Mouse (Mus musculus): ENCODE data around the gene Prokr2. TPM values are rescaled to one million over a fixed set of nuclear protein-coding genes. Genes with fewer than 3 reads are reported as not detected.
"Not testable (repeated sequence)": the region's sequence is repeated elsewhere in the genome, so short reads cannot be mapped to it uniquely, and the experiment has no call there.

Gene Prokr2
- polyA plus RNA-seq, 1 experiment from 2014 or later, result 1.6 TPM

- Histone ChIP-seq H3K4me3 (replicated peaks) (no peak overlapping the region), H3K27ac (replicated peaks) (no peak overlapping the region), H3K4me2 (replicated peaks) (no peak overlapping the region), H3K27me3 (no peaks in the 10 kb centered on the region), H3K9ac (no peak overlapping the region), H3K4me1 (no peaks in the 10 kb centered on the region), H3K36me3 (no peaks in the 10 kb centered on the region), H3K9me3 (replicated peaks) (no peaks in the 10 kb centered on the region)
- WGBS, result 68% methylated on average over 2 of the region's 2 CpGs
- no peak for ATAC-seq (ENCODE audit: insufficient number of reproducible peaks, low FRiP score, low TSS enrichment, low read depth)
These were observed 48.0 kb downstream of the Prokr2 start for GRCm38 (mm10) chr2:132337202-132337601.

DNA sequence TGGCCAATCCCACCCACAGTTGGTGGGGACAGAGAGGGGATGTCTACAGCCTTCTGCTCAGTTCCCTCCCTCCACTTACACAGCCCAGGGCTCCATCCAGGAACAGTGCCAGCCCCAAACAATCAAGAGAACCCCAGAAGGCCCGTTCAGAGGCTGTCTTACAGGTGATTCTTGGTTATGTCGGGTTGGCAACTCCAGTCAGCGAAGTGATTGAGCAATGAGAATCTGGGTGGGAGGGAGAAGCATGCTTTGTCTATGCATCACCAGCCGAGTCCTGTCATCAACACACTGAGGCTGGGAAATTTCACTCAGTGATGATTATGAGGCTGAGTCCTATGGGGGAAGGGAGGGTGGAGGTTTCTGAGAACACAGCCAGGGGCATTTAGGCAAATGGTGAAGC is 61.7 kb downstream of the Prokr2 start:
- WGBS, result 43% methylated on average over 4 of the region's 4 CpGs
- no peak overlapping the region for H3K9ac ChIP-seq
- H3K36me3 ChIP-seq, result no peaks in the 10 kb centered on the region
- H3K4me3 ChIP-seq (replicated peaks), result no peak overlapping the region
- no peak overlapping the region for H3K27ac ChIP-seq (replicated peaks)
- H3K27me3 ChIP-seq, result no peaks in the 10 kb centered on the region
- H3K9me3 ChIP-seq (replicated peaks), result no peaks in the 10 kb centered on the region
- no peak for ATAC-seq (ENCODE audit: insufficient number of reproducible peaks, low FRiP score, low TSS enrichment, low read depth)
- H3K4me1 ChIP-seq, result no peaks in the 10 kb centered on the region
- H3K4me2 ChIP-seq (replicated peaks), result no peak overlapping the region

- no peaks in the 10 kb centered on the region for H3K27me3 ChIP-seq
- WGBS, result 63% methylated on average over 5 of the region's 5 CpGs
- no peak overlapping the region for H3K9ac ChIP-seq
These were observed 64.7 kb downstream of the Prokr2 start for GRCm38 (mm10) chr2:132320516-132320915.

DNA sequence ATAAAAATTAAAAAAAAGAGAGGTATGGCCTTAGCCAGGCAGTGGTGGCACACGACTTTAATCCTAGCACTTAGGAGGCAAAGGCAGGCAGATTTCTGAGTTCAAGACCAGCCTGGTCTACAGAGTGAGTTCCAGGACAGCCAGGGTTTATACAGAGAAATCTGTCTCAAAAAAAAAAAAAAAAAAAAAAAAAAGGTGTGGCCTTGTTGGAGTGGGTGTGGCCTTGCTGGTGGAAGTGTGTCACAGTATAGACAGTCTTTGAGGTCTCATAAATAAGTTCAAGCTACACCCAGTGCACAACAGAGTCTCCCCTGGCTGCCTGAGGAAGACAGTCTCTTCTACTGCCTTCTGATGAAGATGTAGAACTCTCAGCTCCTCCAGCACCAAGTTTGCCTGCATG is 68.1 kb downstream of the Prokr2 start:
- 76% methylated on average over 1 of the region's 1 CpGs for WGBS
- H3K27ac ChIP-seq (replicated peaks), result no peak overlapping the region
- no peak for ATAC-seq (ENCODE audit: insufficient number of reproducible peaks, low FRiP score, low TSS enrichment, low read depth)

More at GRCm38 (mm10) chr2:132320516-132320915, 64.7 kb downstream of the Prokr2 start:
- H3K4me3 ChIP-seq (replicated peaks), result no peak overlapping the region
- H3K36me3 ChIP-seq, result no peaks in the 10 kb centered on the region
- ATAC-seq (ENCODE audit: insufficient number of reproducible peaks, low FRiP score, low TSS enrichment, low read depth), result no peak
- no peak overlapping the region for H3K27ac ChIP-seq (replicated peaks)
- H3K4me1 ChIP-seq, result no peaks in the 10 kb centered on the region
- no peaks in the 10 kb centered on the region for H3K9me3 ChIP-seq (replicated peaks)
- no peak overlapping the region for H3K4me2 ChIP-seq (replicated peaks)

GRCm38 (mm10) chr2:132316041-132316808 is 69.0 kb downstream of the Prokr2 start:
- Histone ChIP-seq H3K27ac (replicated peaks) (no peak overlapping the region), H3K9me3 (replicated peaks) (no peaks in the 10 kb centered on the region), H3K4me2 (replicated peaks) (no peak overlapping the region), H3K9ac (no peak overlapping the region), H3K36me3 (no peaks in the 10 kb centered on the region), H3K27me3 (no peaks in the 10 kb centered on the region), H3K4me1 (no peaks in the 10 kb centered on the region), H3K4me3 (replicated peaks) (no peak overlapping the region)
- 39% methylated on average over 8 of the region's 8 CpGs for WGBS
- no peak for ATAC-seq (ENCODE audit: insufficient number of reproducible peaks, low FRiP score, low TSS enrichment, low read depth)

More for the DNA sequence above, 68.1 kb downstream of the Prokr2 start:
- no peak overlapping the region for H3K4me3 ChIP-seq (replicated peaks)
- H3K27me3 ChIP-seq, result no peaks in the 10 kb centered on the region
- H3K9me3 ChIP-seq (replicated peaks), result no peaks in the 10 kb centered on the region
- H3K4me1 ChIP-seq, result no peaks in the 10 kb centered on the region
- no peak overlapping the region for H3K9ac ChIP-seq
- no peaks in the 10 kb centered on the region for H3K36me3 ChIP-seq
- no peak overlapping the region for H3K4me2 ChIP-seq (replicated peaks)

- not testable (repeated sequence) for ATAC-seq (ENCODE audit: insufficient number of reproducible peaks, low FRiP score, low TSS enrichment, low read depth)
These were observed 71.2 kb downstream of the Prokr2 start for GRCm38 (mm10) chr2:132314057-132314456.

GRCm38 (mm10) chr2:132313568-132313967 is 71.7 kb downstream of the Prokr2 start:
- peaks cover 10% of the 10 kb centered on the region; the same call in 1 of the 2 replicates for H3K36me3 ChIP-seq
- no peaks in the 10 kb centered on the region for H3K27me3 ChIP-seq
- no peaks in the 10 kb centered on the region for H3K9me3 ChIP-seq (replicated peaks)
- WGBS, result 80% methylated on average over 2 of the region's 2 CpGs
- no peak overlapping the region for H3K9ac ChIP-seq
- H3K27ac ChIP-seq (replicated peaks), result no peak overlapping the region
- no peak overlapping the region for H3K4me3 ChIP-seq (replicated peaks)
- ATAC-seq (ENCODE audit: insufficient number of reproducible peaks, low FRiP score, low TSS enrichment, low read depth), result no peak
- H3K4me1 ChIP-seq, result no peaks in the 10 kb centered on the region
- H3K4me2 ChIP-seq (replicated peaks), result no peak overlapping the region

More at GRCm38 (mm10) chr2:132314057-132314456, 71.2 kb downstream of the Prokr2 start:
- WGBS, result 85% methylated on average over 8 of the region's 8 CpGs
- not testable (repeated sequence) for H3K27ac ChIP-seq (replicated peaks); H3K27me3 ChIP-seq; H3K36me3 ChIP-seq; H3K9me3 ChIP-seq (replicated peaks); H3K9ac ChIP-seq; H3K4me1 ChIP-seq; H3K4me3 ChIP-seq (replicated peaks); H3K4me2 ChIP-seq (replicated peaks)

DNA sequence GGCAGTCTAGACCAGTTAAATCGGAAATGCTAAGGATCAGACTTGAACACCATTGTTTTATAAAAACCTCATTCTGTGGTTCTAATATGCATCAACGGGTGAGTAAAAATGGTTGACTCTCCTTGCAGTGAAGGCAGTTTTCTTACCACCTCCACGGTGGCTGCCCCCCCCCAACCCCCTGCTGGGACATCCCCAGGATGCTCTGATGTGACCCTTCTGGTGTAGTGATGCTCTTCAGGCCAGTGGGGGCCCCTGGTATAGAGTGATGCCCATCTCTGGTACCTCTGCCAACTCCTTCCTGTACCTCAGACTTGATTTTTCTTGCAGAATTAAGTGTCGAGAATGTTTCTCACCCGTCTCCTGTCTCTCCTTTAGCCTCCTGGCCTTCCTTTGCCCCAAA is 72.6 kb downstream of the Prokr2 start:
- H3K9ac ChIP-seq, result no peak overlapping the region
- H3K9me3 ChIP-seq (replicated peaks), result no peaks in the 10 kb centered on the region
- no peak overlapping the region for H3K4me3 ChIP-seq (replicated peaks)
- H3K27me3 ChIP-seq, result no peaks in the 10 kb centered on the region
- WGBS, result 74% methylated on average over 5 of the region's 5 CpGs
- H3K27ac ChIP-seq (replicated peaks), result no peak overlapping the region
- no peak for ATAC-seq (ENCODE audit: insufficient number of reproducible peaks, low FRiP score, low TSS enrichment, low read depth)
- peaks cover 13% of the 10 kb centered on the region; the same call in 1 of the 2 replicates for H3K36me3 ChIP-seq
- H3K4me2 ChIP-seq (replicated peaks), result no peak overlapping the region
- H3K4me1 ChIP-seq, result no peaks in the 10 kb centered on the region

DNA sequence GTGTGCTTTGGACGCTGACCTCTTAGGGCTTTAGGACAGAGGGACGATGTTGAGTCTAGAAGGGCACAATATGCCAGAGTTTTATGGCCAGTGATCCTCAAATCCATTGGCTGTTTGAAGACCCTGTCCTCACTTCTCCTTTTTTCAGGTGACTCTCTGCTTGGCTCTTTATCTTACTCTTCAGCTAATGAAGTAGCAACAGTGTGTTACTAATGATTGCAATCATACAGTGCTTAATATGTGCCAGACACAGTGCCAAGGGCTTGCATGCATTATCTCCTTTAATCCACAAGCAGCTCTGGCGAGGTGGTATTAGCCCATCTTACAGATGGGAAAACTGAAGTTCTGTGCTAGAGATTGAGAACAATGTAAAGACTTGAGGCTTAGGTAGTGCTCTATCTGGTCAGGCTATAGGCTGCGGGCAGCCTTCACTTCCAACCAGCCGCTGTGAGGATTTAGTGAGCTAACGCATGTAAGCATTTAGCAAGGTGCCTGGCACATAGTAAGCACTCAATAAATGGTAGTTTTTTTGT is 75.8 kb downstream of the Prokr2 start:
- H3K9me3 ChIP-seq (replicated peaks), result no peaks in the 10 kb centered on the region
- peaks cover 31% of the 10 kb centered on the region for H3K36me3 ChIP-seq
- no peak for ATAC-seq (ENCODE audit: insufficient number of reproducible peaks, low FRiP score, low TSS enrichment, low read depth)
- H3K27ac ChIP-seq (replicated peaks), result no peak overlapping the region
- no peak overlapping the region for H3K4me3 ChIP-seq (replicated peaks)
- no peaks in the 10 kb centered on the region for H3K27me3 ChIP-seq
- H3K4me1 ChIP-seq, result no peaks in the 10 kb centered on the region
- no peak overlapping the region for H3K4me2 ChIP-seq (replicated peaks)
- WGBS, result 92% methylated on average over 6 of the region's 6 CpGs
- H3K9ac ChIP-seq, result no peak overlapping the region

DNA sequence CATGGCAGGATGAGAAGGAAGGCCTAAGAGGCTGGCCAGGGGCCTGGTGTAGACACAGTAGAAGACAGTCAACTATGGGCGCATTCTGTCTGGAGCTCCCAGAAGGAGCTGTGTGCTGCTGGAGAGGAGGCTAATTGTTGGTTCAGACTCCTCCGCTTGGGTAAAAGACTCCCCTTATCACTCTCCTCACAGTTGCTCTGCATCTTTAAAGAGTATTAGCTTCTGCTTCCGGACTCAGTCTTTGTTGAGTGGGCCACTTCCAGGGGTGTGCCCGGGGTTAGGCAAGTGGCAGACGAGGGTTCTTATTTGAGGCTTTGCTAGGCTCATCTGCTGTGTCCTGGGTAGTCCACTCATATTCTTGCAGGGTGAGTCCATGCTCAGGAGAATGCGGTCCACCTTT is 76.4 kb downstream of the Prokr2 start:
- H3K4me2 ChIP-seq (replicated peaks), result no peak overlapping the region
- 92% methylated on average over 6 of the region's 6 CpGs for WGBS
- no peaks in the 10 kb centered on the region for H3K4me1 ChIP-seq
- H3K27me3 ChIP-seq, result no peaks in the 10 kb centered on the region
- no peaks in the 10 kb centered on the region for H3K9me3 ChIP-seq (replicated peaks)
- no peak for ATAC-seq (ENCODE audit: insufficient number of reproducible peaks, low FRiP score, low TSS enrichment, low read depth)
- no peak overlapping the region for H3K4me3 ChIP-seq (replicated peaks)
- H3K9ac ChIP-seq, result no peak overlapping the region
- peaks cover 37% of the 10 kb centered on the region for H3K36me3 ChIP-seq
- no peak overlapping the region for H3K27ac ChIP-seq (replicated peaks)

- H3K36me3 ChIP-seq, result peaks cover 45% of the 10 kb centered on the region
- H3K27ac ChIP-seq (replicated peaks), result no peak overlapping the region
- H3K4me2 ChIP-seq (replicated peaks), result no peak overlapping the region
- no peaks in the 10 kb centered on the region for H3K27me3 ChIP-seq
- no peak overlapping the region for H3K9ac ChIP-seq
- ATAC-seq (ENCODE audit: insufficient number of reproducible peaks, low FRiP score, low TSS enrichment, low read depth), result no peak
- no peaks in the 10 kb centered on the region for H3K4me1 ChIP-seq
- WGBS, result 91% methylated on average over 11 of the region's 11 CpGs
- no peaks in the 10 kb centered on the region for H3K9me3 ChIP-seq (replicated peaks)
- H3K4me3 ChIP-seq (replicated peaks), result no peak overlapping the region
These were observed 77.9 kb downstream of the Prokr2 start for GRCm38 (mm10) chr2:132307213-132307843.

Measured in embryonic facial prominence, embryonic 15.5 days (tissue).